Mouse (Mus musculus): ENCODE measurements at regions not wholly inside any gene's neighbourhood (a gene's known extent, or its start where the extent isn't known, plus 50 kb on each side); places are given as distances from the start of the nearest gene placed in this dataset.

DNA sequence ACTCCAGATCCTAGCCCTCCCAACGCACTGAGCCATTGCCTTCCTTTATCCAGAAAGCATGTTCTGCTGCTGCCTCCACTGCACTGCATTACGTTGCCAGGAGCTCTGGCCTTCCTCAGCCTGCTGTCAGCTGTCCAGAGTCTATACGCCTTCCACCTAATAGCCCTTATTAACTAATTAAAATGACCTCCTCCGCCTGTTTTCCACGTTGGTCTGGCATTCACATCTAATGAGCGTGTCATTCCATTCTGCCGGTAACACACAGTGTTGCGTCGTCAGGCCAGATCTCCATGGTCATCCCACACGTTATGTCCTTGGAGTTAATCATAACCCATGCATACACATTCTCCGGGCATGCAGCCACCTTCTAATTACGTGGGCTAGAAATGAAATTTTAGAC, 56.7 kb upstream of the Med4 start:
- Histone ChIP-seq H3K4me3 (ENCODE audit: low read depth, low read length) (no peak overlapping the region), H3K4me2 (ENCODE audit: low read length) (no peak overlapping the region), H3K27me3 (replicated peaks; ENCODE audit: control insufficient read depth, insufficient read depth, low read length) (no peaks in the 10 kb centered on the region), H3K9ac (ENCODE audit: low read length) (no peak overlapping the region), H3K4me1 (replicated peaks; ENCODE audit: control insufficient read depth, insufficient read depth, low read length) (no peaks in the 10 kb centered on the region), H3K36me3 (ENCODE audit: control insufficient read depth, insufficient read depth, low read length) (no peaks in the 10 kb centered on the region), H3K9me3 (ENCODE audit: control insufficient read depth, low read length) (no peaks in the 10 kb centered on the region), H3K27ac (ENCODE audit: low read depth) (no peak overlapping the region)
- WGBS, result 32% methylated on average over 12 of the region's 12 CpGs
- no peak for DNase-seq (ENCODE audit: low spot score)
- ATAC-seq (replicated peaks; ENCODE audit: low FRiP score, low TSS enrichment, low read depth), result peak; percentile 50; the same call in 1 of the 2 replicates

DNA sequence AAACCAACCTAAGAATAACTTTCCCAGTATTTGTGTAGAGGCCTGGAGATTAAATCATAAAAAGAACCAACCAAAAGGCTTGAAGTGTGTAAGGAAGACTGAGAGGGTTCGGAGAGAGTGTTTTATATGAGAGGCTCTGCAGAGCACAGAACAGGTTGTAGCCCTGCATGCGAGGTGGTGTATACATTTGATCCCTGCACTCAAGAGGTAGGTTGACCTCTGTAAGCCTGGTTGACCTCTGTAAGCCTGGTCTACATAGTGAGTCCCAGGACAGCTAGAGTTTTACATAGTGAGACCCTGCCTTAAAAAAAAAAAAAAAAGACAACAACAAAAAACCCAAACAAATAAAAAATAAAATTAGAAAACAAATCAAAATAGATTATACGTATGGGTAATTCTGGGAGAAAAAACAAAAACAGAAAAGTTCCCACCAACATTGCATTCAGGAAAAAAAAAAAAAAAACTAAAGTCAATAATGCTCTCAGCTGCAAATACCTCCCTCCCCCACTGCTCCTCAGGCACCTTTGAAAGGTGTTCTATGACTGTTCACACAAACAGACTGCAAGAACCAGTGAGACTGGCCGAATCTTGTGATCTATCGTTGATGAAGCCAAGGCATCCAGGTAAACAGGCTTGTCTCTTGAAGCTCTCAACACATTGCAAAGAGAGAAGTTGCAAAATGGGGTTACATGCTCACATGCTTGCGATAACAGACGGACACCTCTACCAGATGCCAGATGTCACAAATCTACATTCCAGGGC, 57.3 kb upstream of the Med4 start:
- Histone ChIP-seq H3K27me3 (replicated peaks; ENCODE audit: control insufficient read depth, insufficient read depth, low read length) (no peaks in the 10 kb centered on the region), H3K9ac (ENCODE audit: low read length) (no peak overlapping the region), H3K4me3 (ENCODE audit: low read depth, low read length) (no peak overlapping the region), H3K27ac (ENCODE audit: low read depth) (no peak overlapping the region), H3K4me2 (ENCODE audit: low read length) (no peak overlapping the region), H3K36me3 (ENCODE audit: control insufficient read depth, insufficient read depth, low read length) (no peaks in the 10 kb centered on the region), H3K9me3 (ENCODE audit: control insufficient read depth, low read length) (no peaks in the 10 kb centered on the region), H3K4me1 (replicated peaks; ENCODE audit: control insufficient read depth, insufficient read depth, low read length) (no peaks in the 10 kb centered on the region)
- 60% methylated on average over 7 of the region's 7 CpGs for WGBS
- DNase-seq (ENCODE audit: low spot score) (no peak), ATAC-seq (replicated peaks; ENCODE audit: low FRiP score, low TSS enrichment, low read depth) (no peak)

DNA sequence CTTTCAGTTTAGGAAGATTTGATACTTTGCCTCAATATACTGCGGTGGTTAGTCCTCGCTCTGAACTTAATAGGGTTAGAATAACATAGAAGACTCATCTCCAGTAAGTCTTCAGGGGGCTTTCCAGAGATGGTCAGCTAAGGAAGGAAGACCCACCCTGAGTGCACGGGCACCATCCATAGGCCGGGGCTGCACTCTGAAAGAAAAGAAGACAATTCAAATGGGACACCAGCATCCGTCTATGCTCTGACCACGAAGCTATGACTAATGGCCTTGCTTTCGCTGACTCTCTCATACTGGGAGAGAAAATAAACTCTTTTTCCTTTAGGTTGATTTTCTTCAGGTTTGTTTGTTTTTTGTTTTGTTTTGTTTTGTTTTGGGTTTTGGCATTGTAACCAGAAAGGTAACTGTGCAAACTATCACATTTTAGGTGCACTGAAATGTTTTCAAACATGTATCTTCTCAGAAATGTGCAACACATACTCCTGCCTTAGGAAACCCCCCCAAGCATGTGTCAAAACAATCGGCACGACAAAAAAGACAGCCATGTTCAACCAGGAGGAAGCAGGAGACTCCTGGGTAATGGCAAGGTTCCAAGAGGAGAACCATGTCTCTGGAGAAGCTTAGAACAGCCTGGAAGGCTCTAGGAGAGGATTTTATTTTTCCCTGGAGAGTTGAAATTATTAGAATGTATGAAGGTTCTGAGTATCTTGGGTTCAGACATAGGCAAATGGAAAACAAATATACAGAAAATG, 58.4 kb upstream of the Med4 start:
- ATAC-seq (replicated peaks; ENCODE audit: low FRiP score, low TSS enrichment, low read depth) (no peak), DNase-seq (ENCODE audit: low spot score) (no peak)
- WGBS, result 80% methylated on average over 9 of the region's 9 CpGs
- H3K9me3 ChIP-seq (ENCODE audit: control insufficient read depth, low read length), result no peaks in the 10 kb centered on the region
- no peak overlapping the region for H3K9ac ChIP-seq (ENCODE audit: low read length)
- no peak overlapping the region for H3K4me2 ChIP-seq (ENCODE audit: low read length)
- H3K4me1 ChIP-seq (replicated peaks; ENCODE audit: control insufficient read depth, insufficient read depth, low read length), result no peaks in the 10 kb centered on the region
- no peaks in the 10 kb centered on the region for H3K36me3 ChIP-seq (ENCODE audit: control insufficient read depth, insufficient read depth, low read length)
- no peak overlapping the region for H3K27ac ChIP-seq (ENCODE audit: low read depth)
- no peak overlapping the region for H3K4me3 ChIP-seq (ENCODE audit: low read depth, low read length)
- H3K27me3 ChIP-seq (replicated peaks; ENCODE audit: control insufficient read depth, insufficient read depth, low read length), result no peaks in the 10 kb centered on the region

DNA sequence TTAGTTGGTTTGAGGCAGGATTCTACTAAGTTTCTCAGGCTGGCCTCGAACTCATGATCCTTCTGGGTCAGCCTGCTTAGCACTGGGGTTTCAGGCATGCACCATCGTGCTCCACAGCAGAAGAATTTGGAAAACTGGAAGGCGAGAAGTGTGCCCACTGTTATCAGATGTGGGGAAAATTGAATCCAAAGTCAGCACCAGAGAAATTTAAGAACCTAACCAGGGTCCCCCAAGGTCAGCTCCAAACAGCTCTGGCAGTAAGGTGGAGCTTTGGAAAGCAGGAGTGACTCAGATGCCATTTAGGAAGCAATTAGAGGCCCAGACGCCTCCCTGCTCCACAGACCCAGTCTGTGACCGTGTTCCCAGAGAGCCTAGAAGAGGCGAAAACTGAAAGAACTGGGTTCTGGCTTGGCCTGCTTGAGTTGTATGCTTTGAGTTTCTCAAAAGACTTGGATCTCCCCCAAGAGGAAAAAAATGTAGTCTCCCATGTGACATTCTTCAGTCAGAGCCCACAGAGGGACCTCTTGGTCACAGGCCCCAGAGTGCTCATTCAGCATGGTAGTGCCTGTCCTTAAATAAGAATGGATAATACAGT, 59.8 kb upstream of the Med4 start:
- H3K9ac ChIP-seq (ENCODE audit: low read length), result no peak overlapping the region
- no peaks in the 10 kb centered on the region for H3K27me3 ChIP-seq (replicated peaks; ENCODE audit: control insufficient read depth, insufficient read depth, low read length)
- no peak overlapping the region for H3K4me3 ChIP-seq (ENCODE audit: low read depth, low read length)
- no peak overlapping the region for H3K4me2 ChIP-seq (ENCODE audit: low read length)
- H3K36me3 ChIP-seq (ENCODE audit: control insufficient read depth, insufficient read depth, low read length), result no peaks in the 10 kb centered on the region
- ATAC-seq (replicated peaks; ENCODE audit: low FRiP score, low TSS enrichment, low read depth), result no peak
- H3K9me3 ChIP-seq (ENCODE audit: control insufficient read depth, low read length), result no peaks in the 10 kb centered on the region
- WGBS, result 81% methylated on average over 6 of the region's 6 CpGs
- no peaks in the 10 kb centered on the region for H3K4me1 ChIP-seq (replicated peaks; ENCODE audit: control insufficient read depth, insufficient read depth, low read length)
- no peak overlapping the region for H3K27ac ChIP-seq (ENCODE audit: low read depth)
- DNase-seq (ENCODE audit: low spot score), result no peak

- WGBS, result 81% methylated on average over 10 of the region's 10 CpGs
Observed at GRCm38 (mm10) chr14:73449111-73449510, 60.7 kb upstream of the Med4 start.

GRCm38 (mm10) chr14:73445508-73446256, 60.6 kb upstream of the Itm2b start:
- Histone ChIP-seq H3K27ac (ENCODE audit: low read depth) (peak overlapping the region; percentile 38; the same call in 1 of the 2 replicates), H3K4me2 (ENCODE audit: low read length) (no peak overlapping the region), H3K4me3 (ENCODE audit: low read depth, low read length) (no peak overlapping the region), H3K27me3 (replicated peaks; ENCODE audit: control insufficient read depth, insufficient read depth, low read length) (no peaks in the 10 kb centered on the region), H3K9me3 (ENCODE audit: control insufficient read depth, low read length) (no peaks in the 10 kb centered on the region), H3K36me3 (ENCODE audit: control insufficient read depth, insufficient read depth, low read length) (no peaks in the 10 kb centered on the region), H3K9ac (ENCODE audit: low read length) (no peak overlapping the region), H3K4me1 (replicated peaks; ENCODE audit: control insufficient read depth, insufficient read depth, low read length) (no peaks in the 10 kb centered on the region)
- ATAC-seq (replicated peaks; ENCODE audit: low FRiP score, low TSS enrichment, low read depth), result peak; percentile 71
- 62% methylated on average over 6 of the region's 6 CpGs for WGBS
- DNase-seq (ENCODE audit: low spot score), result no peak

More at GRCm38 (mm10) chr14:73449111-73449510, 60.7 kb upstream of the Med4 start:
- ATAC-seq (replicated peaks; ENCODE audit: low FRiP score, low TSS enrichment, low read depth) (no peak), DNase-seq (ENCODE audit: low spot score) (no peak)
- Histone ChIP-seq H3K27ac (ENCODE audit: low read depth) (no peak overlapping the region), H3K36me3 (ENCODE audit: control insufficient read depth, insufficient read depth, low read length) (no peaks in the 10 kb centered on the region), H3K4me2 (ENCODE audit: low read length) (no peak overlapping the region), H3K27me3 (replicated peaks; ENCODE audit: control insufficient read depth, insufficient read depth, low read length) (no peaks in the 10 kb centered on the region), H3K9ac (ENCODE audit: low read length) (no peak overlapping the region), H3K9me3 (ENCODE audit: control insufficient read depth, low read length) (no peaks in the 10 kb centered on the region), H3K4me1 (replicated peaks; ENCODE audit: control insufficient read depth, insufficient read depth, low read length) (no peaks in the 10 kb centered on the region), H3K4me3 (ENCODE audit: low read depth, low read length) (no peak overlapping the region)

GRCm38 (mm10) chr14:73444733-73445132, 59.6 kb upstream of the Itm2b start:
- 54% methylated on average over 3 of the region's 3 CpGs for WGBS
- Histone ChIP-seq H3K4me3 (ENCODE audit: low read depth, low read length) (no peak overlapping the region), H3K4me2 (ENCODE audit: low read length) (no peak overlapping the region), H3K36me3 (ENCODE audit: control insufficient read depth, insufficient read depth, low read length) (no peaks in the 10 kb centered on the region), H3K9me3 (ENCODE audit: control insufficient read depth, low read length) (no peaks in the 10 kb centered on the region), H3K4me1 (replicated peaks; ENCODE audit: control insufficient read depth, insufficient read depth, low read length) (no peaks in the 10 kb centered on the region), H3K27me3 (replicated peaks; ENCODE audit: control insufficient read depth, insufficient read depth, low read length) (no peaks in the 10 kb centered on the region), H3K27ac (ENCODE audit: low read depth) (no peak overlapping the region), H3K9ac (ENCODE audit: low read length) (no peak overlapping the region)
- no peak for ATAC-seq (replicated peaks; ENCODE audit: low FRiP score, low TSS enrichment, low read depth)
- DNase-seq (ENCODE audit: low spot score), result no peak

DNA sequence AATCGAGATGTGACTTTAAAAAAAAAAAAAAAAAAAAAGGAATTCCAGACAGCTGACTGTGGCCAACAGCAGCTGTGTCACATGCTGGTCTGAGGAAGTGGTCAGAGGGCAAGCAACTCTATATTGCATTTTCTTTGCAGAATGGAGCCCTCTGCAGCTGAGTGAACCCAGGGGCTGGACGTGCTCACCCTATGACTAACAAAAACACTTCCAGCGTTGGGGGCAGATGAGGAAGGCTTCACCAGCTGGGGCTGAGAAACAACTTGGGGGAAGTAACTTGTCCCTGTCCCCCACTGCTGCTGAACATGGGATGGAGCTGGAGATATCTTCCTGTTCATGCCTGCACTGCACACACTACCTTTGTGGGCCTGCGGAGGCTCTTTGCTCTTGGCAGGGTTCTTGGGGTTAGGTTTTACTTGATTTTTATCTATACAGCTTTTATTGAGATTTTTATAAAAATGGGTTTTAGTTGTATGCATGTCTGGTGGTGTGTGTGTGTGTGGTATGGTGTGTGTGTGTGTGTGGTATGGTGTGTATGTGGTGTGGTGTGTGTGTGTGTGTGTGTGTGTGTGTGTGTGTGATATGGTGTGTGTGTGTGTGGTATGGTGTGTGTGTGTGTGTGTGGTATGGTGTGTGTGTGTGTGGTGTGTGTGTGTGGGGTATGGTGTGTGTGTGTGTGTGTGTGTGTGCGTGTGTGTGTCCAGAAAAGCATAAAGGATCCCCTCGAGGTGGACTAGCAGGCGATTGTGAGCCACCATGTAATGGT, 57.0 kb upstream of the Itm2b start:
- ATAC-seq (replicated peaks; ENCODE audit: low FRiP score, low TSS enrichment, low read depth) (no peak), DNase-seq (ENCODE audit: low spot score) (no peak)
- WGBS, result 65% methylated on average over 7 of the region's 7 CpGs
- no peaks in the 10 kb centered on the region for H3K4me1 ChIP-seq (replicated peaks; ENCODE audit: control insufficient read depth, insufficient read depth, low read length)
- H3K36me3 ChIP-seq (ENCODE audit: control insufficient read depth, insufficient read depth, low read length), result no peaks in the 10 kb centered on the region
- no peak overlapping the region for H3K27ac ChIP-seq (ENCODE audit: low read depth)
- no peak overlapping the region for H3K4me2 ChIP-seq (ENCODE audit: low read length)
- no peaks in the 10 kb centered on the region for H3K27me3 ChIP-seq (replicated peaks; ENCODE audit: control insufficient read depth, insufficient read depth, low read length)
- H3K9ac ChIP-seq (ENCODE audit: low read length), result no peak overlapping the region
- H3K9me3 ChIP-seq (ENCODE audit: control insufficient read depth, low read length), result no peaks in the 10 kb centered on the region
- H3K4me3 ChIP-seq (ENCODE audit: low read depth, low read length), result no peak overlapping the region
